Mouse (Mus musculus): ENCODE results near the gene Rcn3.

- TF ChIP-seq TCF12 (IDR thresholded peaks at IDR 0.05; ENCODE audit: insufficient read depth, poor library complexity, severe bottlenecking) = no peak
- TF ChIP-seq POLR2AphosphoS2 (IDR thresholded peaks at IDR 0.05; ENCODE audit: insufficient read length, low read depth) = no peak
- no peak for TF ChIP-seq POLR2A (IDR thresholded peaks at IDR 0.05; ENCODE audit: insufficient read length, low read depth)
- no peak for TF ChIP-seq MAX (IDR thresholded peaks at IDR 0.05; ENCODE audit: low read depth)
- no peak for TF ChIP-seq USF1 (IDR thresholded peaks at IDR 0.05; ENCODE audit: low read depth)
- TF ChIP-seq E2F4 (IDR thresholded peaks at IDR 0.05; ENCODE audit: insufficient read depth) = no peak
- TF ChIP-seq MYOD1 (IDR thresholded peaks at IDR 0.05; ENCODE audit: control insufficient read depth in 1 of 3, insufficient read length in 2 of 3, low read depth in 2 of 3) = no peak
- TF ChIP-seq SRF (IDR thresholded peaks at IDR 0.05; ENCODE audit: control insufficient read depth, insufficient read length, low read depth) = no peak
- TF ChIP-seq TCF3 (IDR thresholded peaks at IDR 0.05; ENCODE audit: insufficient read length, low read depth) = no peak
- no peak for TF ChIP-seq CEBPB (IDR thresholded peaks at IDR 0.05; ENCODE audit: insufficient read depth, poor library complexity, severe bottlenecking)
Measured at GRCm38 (mm10) chr7:45112529-45112928, 20.5 kb upstream of the Rcn3 start.

All from myocyte (in vitro differentiated cells).